Mouse (Mus musculus): Measurements from ENCODE around the gene Cldn34c3. TPM values are rescaled to one million over a fixed set of nuclear protein-coding genes. Genes with fewer than 3 reads are reported as not detected.

Cldn34c3 gene
- not detected in 2 replicates for polyA plus RNA-seq (2012; rRNA removed; ENCODE audit: low replicate concordance)

GRCm38 (mm10) chrX:123793365-123793764 is at the start of gene Cldn34c3:
Gene Cldn34c3, plus strand, starts transcription at chrX:123793665.

Other genes with a start within 250 kb of the Cldn34c3 start
- not detected in 2 replicates for gene Cldn34c2, start 212.0 kb upstream of the Cldn34c3 start, polyA plus RNA-seq (2012; rRNA removed; ENCODE audit: low replicate concordance)
- gene Gm17467, start 88.9 kb upstream of the Cldn34c3 start, polyA plus RNA-seq (2012; rRNA removed; ENCODE audit: low replicate concordance): not detected in 2 replicates